Mouse (Mus musculus) G1E (cell line): Measurements from ENCODE around the gene Tshz2. TPM values are rescaled to one million over a fixed set of nuclear protein-coding genes. Genes with fewer than 3 reads are reported as not detected.

Source experiments
- ATAC-seq: 2 replicates; pipeline ENCODE4 v1.8.0; 2016; ENCODE audit warnings: mild to moderate bottlenecking; ENCODE audit not compliant: insufficient number of reproducible peaks, poor library complexity, low FRiP score, severe bottlenecking; ENCODE audit errors: extremely low read depth
- DNase-seq: peaks from one replicate; pipeline ENCODE4 v3.0.0; 2012; ENCODE audit warnings: low spot score
- H3K27me3 ChIP-seq: 2 replicates; pipeline ENCODE4 v1.6.1; 2012; ENCODE audit warnings: mild to moderate bottlenecking, low read length, inconsistent platforms; ENCODE audit not compliant: insufficient read depth
- H3K36me3 ChIP-seq: replicated peaks from 2 replicates; pipeline ENCODE3; 2012; ENCODE audit warnings: mild to moderate bottlenecking, inconsistent platforms
- H3K4me1 ChIP-seq: 2 replicates; pipeline ENCODE4 v1.6.1; 2012; ENCODE audit warnings: low read depth, low read length, inconsistent platforms, mixed read lengths; ENCODE audit not compliant: insufficient read depth
- H3K4me3 ChIP-seq: 2 replicates; pipeline ENCODE4 v1.5.1; 2012; ENCODE audit warnings: low read depth, mild to moderate bottlenecking, inconsistent platforms, low read length, moderate library complexity, mixed read lengths
- H3K9me3 ChIP-seq: replicated peaks from 2 replicates; pipeline ENCODE4 v1.6.1; 2012; ENCODE audit warnings: inconsistent platforms
- CTCF ChIP-seq: IDR thresholded peaks from 2 replicates; pipeline ENCODE4 v1.5.1; 2012; ENCODE audit warnings: low read depth, low read length, inconsistent platforms, mixed read lengths
- GATA1 ChIP-seq: IDR thresholded peaks from 2 replicates; pipeline ENCODE4 v1.6.1; 2012; ENCODE audit warnings: borderline replicate concordance, low read length, inconsistent platforms, mixed read lengths
- GATA2 ChIP-seq: IDR thresholded peaks from 2 replicates; pipeline ENCODE4 v1.6.1; 2012; ENCODE audit warnings: low read depth, low read length, inconsistent platforms, borderline replicate concordance
- POLR2AphosphoS5 ChIP-seq: IDR thresholded peaks from 2 replicates; pipeline ENCODE4 v1.6.1; 2012; ENCODE audit warnings: low read depth, low read length, inconsistent platforms; ENCODE audit not compliant: insufficient replicate concordance
- TAL1 ChIP-seq: conservative IDR thresholded peaks from 2 replicates; pipeline ENCODE4 v1.6.1; 2012; ENCODE audit warnings: low read depth, low read length, inconsistent platforms, mixed read lengths
- polyA plus RNA-seq: library from polyadenylated mRNA; stranded (reverse); fragments of >175 nt; gene quantifications from 2 replicates; pipeline ENCODE4 v1.2.3, GENCODE M21; 2012
- total RNA-seq, 2 experiments: library from RNA; stranded (forward) in 1 of 2; stranded (reverse) in 1 of 2; fragments of 200-1000 nt in 1 of 2; fragments of >200 nt in 1 of 2; fragmentation: Nextera tagmentation in 1 of 2; gene quantifications; 2 replicates each; pipeline ENCODE4 v1.2.3; 2014 to 2017

Gene Tshz2
- total and polyA plus RNA-seq, 3 experiments, result 0.16 TPM; not detected in 2

GRCm38 (mm10) chr2:169699862-169700511 is 67.2 kb downstream of the Tshz2 start:
- Histone ChIP-seq H3K36me3 (no peaks in the 10 kb centered on the region), H3K4me3 (no peak overlapping the region), H3K9me3 (peaks cover 86% of the 10 kb centered on the region), H3K27me3 (no peaks in the 10 kb centered on the region), H3K4me1 (no peaks in the 10 kb centered on the region)
- no peak for ATAC-seq
- no peak for TF ChIP-seq GATA1
- TF ChIP-seq GATA2, result no peak
- no peak for TF ChIP-seq CTCF
- TF ChIP-seq TAL1, result no peak
- no peak for TF ChIP-seq POLR2AphosphoS5
- no peak for DNase-seq

GRCm38 (mm10) chr2:169702725-169703486 is 70.1 kb downstream of the Tshz2 start:
- ATAC-seq (no peak), DNase-seq (no peak)
- Histone ChIP-seq H3K4me1 (no peaks in the 10 kb centered on the region), H3K36me3 (no peaks in the 10 kb centered on the region), H3K27me3 (no peaks in the 10 kb centered on the region), H3K4me3 (no peak overlapping the region), H3K9me3 (peaks cover 89% of the 10 kb centered on the region)
- no peak for TF ChIP-seq GATA1

GRCm38 (mm10) chr2:169721793-169722326 is 89.0 kb downstream of the Tshz2 start:
- no peak for TF ChIP-seq CTCF
- ATAC-seq (no peak), DNase-seq (no peak)
- H3K36me3 ChIP-seq, result no peaks in the 10 kb centered on the region
- H3K9me3 ChIP-seq, result peaks cover 80% of the 10 kb centered on the region
- H3K27me3 ChIP-seq, result no peaks in the 10 kb centered on the region
- H3K4me3 ChIP-seq, result no peak overlapping the region
- H3K4me1 ChIP-seq, result no peaks in the 10 kb centered on the region

GRCm38 (mm10) chr2:169722341-169722740 is 89.5 kb downstream of the Tshz2 start:
- ATAC-seq (no peak), DNase-seq (no peak)
- no peaks in the 10 kb centered on the region for H3K4me1 ChIP-seq
- H3K9me3 ChIP-seq, result peaks cover 80% of the 10 kb centered on the region
- TF ChIP-seq CTCF (no peak), TAL1 (no peak), GATA1 (no peak), POLR2AphosphoS5 (no peak), GATA2 (no peak)
- H3K36me3 ChIP-seq, result no peaks in the 10 kb centered on the region
- no peaks in the 10 kb centered on the region for H3K27me3 ChIP-seq
- H3K4me3 ChIP-seq, result no peak overlapping the region

- H3K9me3 ChIP-seq, result peaks cover 84% of the 10 kb centered on the region
- no peak for ATAC-seq
Measured at GRCm38 (mm10) chr2:169723645-169724462, 91.0 kb downstream of the Tshz2 start.

GRCm38 (mm10) chr2:169728651-169729280 is 96.0 kb downstream of the Tshz2 start:
- DNase-seq (no peak), ATAC-seq (no peak)
- TF ChIP-seq POLR2AphosphoS5, result no peak
- no peak for TF ChIP-seq GATA2
- TF ChIP-seq CTCF, result no peak
- TF ChIP-seq TAL1, result no peak
- Histone ChIP-seq H3K27me3 (no peaks in the 10 kb centered on the region), H3K9me3 (peaks cover 90% of the 10 kb centered on the region), H3K4me1 (no peaks in the 10 kb centered on the region), H3K36me3 (no peaks in the 10 kb centered on the region), H3K4me3 (no peak overlapping the region)

More at GRCm38 (mm10) chr2:169723645-169724462, 91.0 kb downstream of the Tshz2 start:
- Histone ChIP-seq H3K4me3 (no peak overlapping the region), H3K27me3 (no peaks in the 10 kb centered on the region), H3K36me3 (no peaks in the 10 kb centered on the region), H3K4me1 (no peaks in the 10 kb centered on the region)
- no peak for TF ChIP-seq GATA1
- TF ChIP-seq CTCF, result no peak
- TF ChIP-seq POLR2AphosphoS5, result no peak
- no peak for TF ChIP-seq TAL1
- DNase-seq, result no peak
